Mouse (Mus musculus) inflammation-experienced regulatory T-cells, adult 6 months (primary cell): Measurements from ENCODE around the gene Plek2. TPM values are rescaled to one million over a fixed set of nuclear protein-coding genes. Genes with fewer than 3 reads are reported as not detected.
A peak's percentile ranks its signal among the peaks of the same experiment; 100 is the strongest.
"Not testable (repeated sequence)": the region's sequence is repeated elsewhere in the genome, so short reads cannot be mapped to it uniquely, and the experiment has no call there.

ENCODE experiments used
- ATAC-seq: one replicate; pipeline ENCODE4 v1.8.0; 2017
- polyA plus RNA-seq, 3 experiments: library from polyadenylated mRNA; unstranded; fragments of 100-300 nt; shearing (Covaris generic); gene quantifications; one replicate each; pipeline ENCODE4 v1.2.1; 2017

Gene Plek2
- under 1 TPM in 2 of 3 experiments, not detected in 1; 0.35 to 0.45 TPM for polyA plus RNA-seq

GRCm38 (mm10) chr12:78906707-78907162 is at the start of gene Plek2:
Gene Plek2 (minus strand): TSS chr12:78906964.
- ATAC-seq: no peak

GRCm38 (mm10) chr12:78956405-78956804 is 49.6 kb upstream of the Plek2 start:
- no peak for ATAC-seq

GRCm38 (mm10) chr12:78952484-78952883 is 45.7 kb upstream of the Plek2 start:
- ATAC-seq: no peak

- no peak for ATAC-seq
Observed at GRCm38 (mm10) chr12:78952053-78952452, 45.3 kb upstream of the Plek2 start.

- no peak for ATAC-seq
Observed at GRCm38 (mm10) chr12:78947661-78948060, 40.9 kb upstream of the Plek2 start.

GRCm38 (mm10) chr12:78947161-78947560 is 40.4 kb upstream of the Plek2 start:
- no peak for ATAC-seq

- no peak for ATAC-seq
Observed at GRCm38 (mm10) chr12:78942931-78943330, 36.2 kb upstream of the Plek2 start.

GRCm38 (mm10) chr12:78940081-78940480 is 33.3 kb upstream of the Plek2 start:
- ATAC-seq: no peak

GRCm38 (mm10) chr12:78939393-78940037 is 32.8 kb upstream of the Plek2 start:
- no peak for ATAC-seq

GRCm38 (mm10) chr12:78936494-78936893 is 29.7 kb upstream of the Plek2 start:
- no peak for ATAC-seq

GRCm38 (mm10) chr12:78929900-78930299 is 23.1 kb upstream of the Plek2 start:
- no peak for ATAC-seq

GRCm38 (mm10) chr12:78927287-78927686 is 20.5 kb upstream of the Plek2 start:
- ATAC-seq: no peak

- ATAC-seq: no peak
Observed at GRCm38 (mm10) chr12:78923539-78924189, 16.9 kb upstream of the Plek2 start.

- ATAC-seq: not testable (repeated sequence)
Observed at GRCm38 (mm10) chr12:78922977-78923376, 16.2 kb upstream of the Plek2 start.

GRCm38 (mm10) chr12:78922058-78922457 is 15.3 kb upstream of the Plek2 start:
- ATAC-seq: no peak

GRCm38 (mm10) chr12:78921421-78921820 is 14.7 kb upstream of the Plek2 start:
- no peak for ATAC-seq

GRCm38 (mm10) chr12:78919079-78919712 is 12.4 kb upstream of the Plek2 start:
- ATAC-seq: peak; percentile 94

- peak; percentile 77 for ATAC-seq
Observed at GRCm38 (mm10) chr12:78918227-78919078, 11.7 kb upstream of the Plek2 start.

GRCm38 (mm10) chr12:78916278-78916677 is 9.5 kb upstream of the Plek2 start:
- no peak for ATAC-seq

- no peak for ATAC-seq
Observed at GRCm38 (mm10) chr12:78915561-78915960, 8.8 kb upstream of the Plek2 start.

GRCm38 (mm10) chr12:78914458-78914857 is 7.7 kb upstream of the Plek2 start:
- ATAC-seq: no peak

GRCm38 (mm10) chr12:78911707-78912417 is 5.1 kb upstream of the Plek2 start:
- peak; percentile 38 for ATAC-seq
